Mouse (Mus musculus) limb, embryonic 12.5 days (tissue): ENCODE results near the gene Atxn7l3. TPM values are rescaled to one million over a fixed set of nuclear protein-coding genes. Genes with fewer than 3 reads are reported as not detected.

Source experiments
- ATAC-seq: fragments of 200-750 bp; cut with Nextera tagmentation; 2 replicates; pipeline ENCODE4 v1.8.0; 2017; ENCODE audit warnings: low read depth, moderate TSS enrichment; ENCODE audit not compliant: insufficient number of reproducible peaks, insufficient read depth, low FRiP score, low TSS enrichment
- H3K27ac ChIP-seq: fragments of 300-500 bp; sonication (generic); 2 replicates; pipeline ENCODE4 v1.5.1; 2016; ENCODE audit warnings: mild to moderate bottlenecking, moderate library complexity
- H3K27me3 ChIP-seq: fragments of 300-500 bp; sonication (generic); 2 replicates; pipeline ENCODE4 v1.6.1; 2016; ENCODE audit warnings: mild to moderate bottlenecking, moderate library complexity
- H3K36me3 ChIP-seq: fragments of 300-500 bp; sonication (generic); 2 replicates; pipeline ENCODE4 v1.6.1; 2016; ENCODE audit warnings: mild to moderate bottlenecking, moderate library complexity
- H3K4me1 ChIP-seq: fragments of 300-500 bp; sonication (generic); replicated peaks from 2 replicates; pipeline ENCODE4 v1.6.1; 2016
- H3K4me2 ChIP-seq: fragments of 300-500 bp; sonication (generic); 2 replicates; pipeline ENCODE4 v1.6.1; 2016; ENCODE audit warnings: mild to moderate bottlenecking, moderate library complexity
- H3K4me3 ChIP-seq: fragments of 300-500 bp; sonication (generic); replicated peaks from 2 replicates; pipeline ENCODE4 v1.5.1; 2016; ENCODE audit warnings: mild to moderate bottlenecking
- H3K9ac ChIP-seq: fragments of 300-500 bp; sonication (generic); replicated peaks from 2 replicates; pipeline ENCODE4 v1.6.1; 2016; ENCODE audit warnings: mild to moderate bottlenecking, moderate library complexity
- H3K9me3 ChIP-seq: fragments of 300-500 bp; sonication (generic); 2 replicates; pipeline ENCODE4 v1.6.1; 2016; ENCODE audit warnings: mild to moderate bottlenecking, moderate library complexity
- WGBS: fragments of 180-500 bp; shearing (Covaris S2); methylation state at CpG from one replicate; pipeline ENCODE4 v1.1.7; 2016; 5-methylcytosine and 5-hydroxymethylcytosine counted together
- polyA plus RNA-seq: library from polyadenylated mRNA; unstranded; fragments of >200 nt; fragmentation: Nextera tagmentation; extraction: Ambion mirVana; gene quantifications from 2 replicates; pipeline ENCODE4 v1.2.1, GENCODE M21; 2016

The Atxn7l3 gene
- polyA plus RNA-seq, 1 experiment from 2014 or later, result 22.9 TPM

GRCm38 (mm10) chr11:102293971-102294370, 2.5 kb downstream of the Atxn7l3 start:
- no peak overlapping the region for H3K27ac ChIP-seq
- no peaks in the 10 kb centered on the region for H3K27me3 ChIP-seq
- H3K9me3 ChIP-seq, result no peaks in the 10 kb centered on the region
- 0 out of 2 replicates have a peak overlapping the region, but pooled peaks have one; percentile 91 for H3K4me2 ChIP-seq
- no peak overlapping the region for H3K9ac ChIP-seq
- H3K4me1 ChIP-seq, result peaks cover 23% of the 10 kb centered on the region
- no peak for ATAC-seq
- no peak overlapping the region for H3K4me3 ChIP-seq
- peaks cover 58% of the 10 kb centered on the region for H3K36me3 ChIP-seq
- WGBS, result 95% methylated on average over 13 of the region's 13 CpGs

- WGBS, result 90% methylated on average over 11 of the region's 11 CpGs
- Histone ChIP-seq H3K4me3 (no peak overlapping the region), H3K4me2 (no peak overlapping the region), H3K4me1 (peaks cover 24% of the 10 kb centered on the region), H3K27me3 (no peaks in the 10 kb centered on the region), H3K9me3 (no peaks in the 10 kb centered on the region), H3K9ac (no peak overlapping the region), H3K36me3 (peaks cover 77% of the 10 kb centered on the region), H3K27ac (no peak overlapping the region)
- no peak for ATAC-seq
Measured at GRCm38 (mm10) chr11:102291051-102291535, 5.3 kb downstream of the Atxn7l3 start.

- no peak overlapping the region for H3K27ac ChIP-seq
- no peak overlapping the region for H3K4me2 ChIP-seq
- H3K36me3 ChIP-seq, result peaks cover 77% of the 10 kb centered on the region
- H3K4me3 ChIP-seq, result no peak overlapping the region
- H3K4me1 ChIP-seq, result peaks cover 25% of the 10 kb centered on the region
- H3K9me3 ChIP-seq, result no peaks in the 10 kb centered on the region
- H3K9ac ChIP-seq, result no peak overlapping the region
- no peak for ATAC-seq
- WGBS, result 83% methylated on average over 4 of the region's 4 CpGs
- no peaks in the 10 kb centered on the region for H3K27me3 ChIP-seq
Measured at GRCm38 (mm10) chr11:102290141-102290540, 6.3 kb downstream of the Atxn7l3 start.

GRCm38 (mm10) chr11:102289511-102290100, 6.8 kb downstream of the Atxn7l3 start:
- Histone ChIP-seq H3K9me3 (no peaks in the 10 kb centered on the region), H3K36me3 (peaks cover 75% of the 10 kb centered on the region), H3K4me2 (no peak overlapping the region), H3K4me1 (peaks cover 20% of the 10 kb centered on the region), H3K27ac (no peak overlapping the region), H3K4me3 (no peak overlapping the region), H3K9ac (no peak overlapping the region), H3K27me3 (no peaks in the 10 kb centered on the region)
- WGBS, result 56% methylated on average over 6 of the region's 6 CpGs
- no peak for ATAC-seq

GRCm38 (mm10) chr11:102288913-102289312, 7.5 kb downstream of the Atxn7l3 start:
- Histone ChIP-seq H3K9ac (no peak overlapping the region), H3K4me1 (peaks cover 13% of the 10 kb centered on the region), H3K9me3 (no peaks in the 10 kb centered on the region), H3K27me3 (no peaks in the 10 kb centered on the region), H3K36me3 (peaks cover 68% of the 10 kb centered on the region), H3K4me3 (no peak overlapping the region), H3K27ac (0 out of 2 replicates have a peak overlapping the region, but pooled peaks have one; percentile 17), H3K4me2 (no peak overlapping the region)
- WGBS, result 72% methylated on average over 2 of the region's 2 CpGs
- ATAC-seq, result no peak

GRCm38 (mm10) chr11:102288027-102288804, 8.2 kb downstream of the Atxn7l3 start:
- Histone ChIP-seq H3K27ac (0 out of 2 replicates have a peak overlapping the region, but pooled peaks have one; percentile 17), H3K4me3 (no peak overlapping the region), H3K4me2 (no peak overlapping the region), H3K9ac (no peak overlapping the region), H3K27me3 (no peaks in the 10 kb centered on the region), H3K9me3 (no peaks in the 10 kb centered on the region), H3K4me1 (peaks cover 13% of the 10 kb centered on the region), H3K36me3 (peaks cover 61% of the 10 kb centered on the region)
- no peak for ATAC-seq
- 88% methylated on average over 8 of the region's 8 CpGs for WGBS

- Histone ChIP-seq H3K9me3 (no peaks in the 10 kb centered on the region), H3K27ac (no peak overlapping the region), H3K4me3 (peak overlapping the region; percentile 75; the same call in 1 of the 2 replicates), H3K9ac (no peak overlapping the region), H3K36me3 (peaks cover 53% of the 10 kb centered on the region), H3K4me1 (peaks cover 13% of the 10 kb centered on the region), H3K4me2 (no peak overlapping the region), H3K27me3 (no peaks in the 10 kb centered on the region)
- 91% methylated on average over 8 of the region's 8 CpGs for WGBS
- no peak for ATAC-seq
Measured at GRCm38 (mm10) chr11:102287485-102287884, 8.9 kb downstream of the Atxn7l3 start.

GRCm38 (mm10) chr11:102285095-102285834, 11.2 kb downstream of the Atxn7l3 start:
- peak; percentile 42 for ATAC-seq
- 5% methylated on average over 31 of the region's 31 CpGs for WGBS
- H3K4me2 ChIP-seq, result peak overlapping the region; percentile 67

GRCm38 (mm10) chr11:102284501-102285094, 11.8 kb downstream of the Atxn7l3 start, which contains the start of gene Tmub2:
Gene Tmub2, plus strand, starts transcription at chr11:102284931.
- Histone ChIP-seq H3K4me3 (peak within 1 kb of the TSS; percentile 75), H3K9ac (peak within 1 kb of the TSS; percentile 85), H3K27ac (peak within 1 kb of the TSS; percentile 72), H3K4me2 (peak within 1 kb of the TSS; percentile 67), H3K27me3 (no peaks in the 10 kb centered on the region), H3K4me1 (peaks cover 13% of the 10 kb centered on the region), H3K9me3 (no peaks in the 10 kb centered on the region), H3K36me3 (peaks cover 25% of the 10 kb centered on the region)
- ATAC-seq, result peak; percentile 90
- WGBS, result under 1% methylated on average over 32 of the region's 32 CpGs

More at GRCm38 (mm10) chr11:102285095-102285834, 11.2 kb downstream of the Atxn7l3 start:
- H3K27ac ChIP-seq, result peak overlapping the region; percentile 72
- peaks cover 31% of the 10 kb centered on the region for H3K36me3 ChIP-seq
- H3K27me3 ChIP-seq, result no peaks in the 10 kb centered on the region
- peaks cover 13% of the 10 kb centered on the region for H3K4me1 ChIP-seq
- no peaks in the 10 kb centered on the region for H3K9me3 ChIP-seq
- peak overlapping the region; percentile 85 for H3K9ac ChIP-seq
- peak overlapping the region; percentile 75 for H3K4me3 ChIP-seq

- Histone ChIP-seq H3K36me3 (peaks cover 18% of the 10 kb centered on the region), H3K4me3 (peak overlapping the region; percentile 75; the same call in 1 of the 2 replicates), H3K27me3 (no peaks in the 10 kb centered on the region), H3K4me1 (peaks cover 13% of the 10 kb centered on the region), H3K4me2 (peak overlapping the region; percentile 67), H3K27ac (peak overlapping the region; percentile 66), H3K9me3 (no peaks in the 10 kb centered on the region), H3K9ac (no peak overlapping the region)
- 86% methylated on average over 6 of the region's 6 CpGs for WGBS
- ATAC-seq, result no peak
Measured at GRCm38 (mm10) chr11:102283922-102284321, 12.5 kb downstream of the Atxn7l3 start.
